Mouse (Mus musculus) cortical plate, adult 2 months (tissue): ENCODE results near the gene Cracr2b.

Experiments
- CTCF ChIP-seq: fragments of 200-500 bp; IDR thresholded peaks from 2 replicates; pipeline ENCODE4 v1.5.1; 2011; ENCODE audit warnings: mild to moderate bottlenecking, control low read depth, low read length; ENCODE audit not compliant: insufficient read depth; ENCODE audit errors: extremely low read depth
- POLR2A ChIP-seq: fragments of 200-500 bp; IDR thresholded peaks from 2 replicates; pipeline ENCODE4 v1.6.1; 2011; ENCODE audit warnings: mild to moderate bottlenecking, low read length, control low read depth; ENCODE audit not compliant: insufficient read depth; ENCODE audit errors: extremely low read depth

- TF ChIP-seq CTCF (no peak), POLR2A (no peak)
These were observed 49.8 kb downstream of the Cracr2b start for GRCm38 (mm10) chr7:141510681-141511191.
